Mouse (Mus musculus) CH12.LX (cell line): ENCODE data around the gene Naa80. TPM values are rescaled to one million over a fixed set of nuclear protein-coding genes. Genes with fewer than 3 reads are reported as not detected.
A peak's percentile ranks its signal among the peaks of the same experiment; 100 is the strongest.

ENCODE experiments used
- DNase-seq: peaks from one replicate; pipeline ENCODE4 v3.0.0-alpha.2; 2013; ENCODE audit errors: extremely low read depth
- H3K27ac ChIP-seq: 2 replicates; pipeline ENCODE4 v1.5.1; 2012; ENCODE audit warnings: low read depth, mild to moderate bottlenecking, control low read depth, moderate library complexity; ENCODE audit not compliant: insufficient read depth
- H3K27me3 ChIP-seq: replicated peaks from 2 replicates; pipeline ENCODE3; 2012; ENCODE audit warnings: inconsistent platforms
- H3K36me3 ChIP-seq, 2 experiments: replicated peaks in 1 of 2; 2 replicates each; pipeline versions ENCODE3 to v1.6.1; 2012; ENCODE audit warnings: inconsistent platforms in 1 of 2, low read length in 1 of 2, mild to moderate bottlenecking in 1 of 2, mixed read lengths in 1 of 2, moderate library complexity in 1 of 2; ENCODE audit not compliant: control insufficient read depth in 1 of 2, insufficient read depth in 1 of 2
- H3K4me1 ChIP-seq, 2 experiments: 2 replicates each; pipeline ENCODE4 v1.6.1; 2012; ENCODE audit warnings: inconsistent platforms in 1 of 2, moderate library complexity in 1 of 2; ENCODE audit not compliant: insufficient read depth in 2 of 2, control insufficient read depth in 1 of 2
- H3K4me2 ChIP-seq: 2 replicates; pipeline ENCODE4 v1.6.1; 2012; ENCODE audit warnings: low read depth, mild to moderate bottlenecking, control low read depth; ENCODE audit not compliant: poor library complexity, insufficient read depth, severe bottlenecking
- H3K4me3 ChIP-seq, 3 experiments: fragments of 150-350 bp in 1 of 3; sonication (generic) in 1 of 3; replicated peaks in 1 of 3; 2 replicates each; pipeline versions ENCODE3 to v1.5.1; 2011 to 2012; ENCODE audit warnings: low read depth in 2 of 3, low read length in 2 of 3, mild to moderate bottlenecking in 2 of 3, moderate library complexity in 2 of 3, control low read depth in 1 of 3, improper control_type of control experiment in 1 of 3, inconsistent platforms in 1 of 3, mixed read lengths in 1 of 3; ENCODE audit not compliant: poor library complexity in 1 of 3
- H3K79me2 ChIP-seq: replicated peaks from 2 replicates; pipeline ENCODE4 v1.6.1; 2012; ENCODE audit warnings: mild to moderate bottlenecking, moderate library complexity; ENCODE audit not compliant: control insufficient read depth, poor library complexity, insufficient read depth, severe bottlenecking; ENCODE audit errors: extremely low read depth
- H3K9ac ChIP-seq: 2 replicates; pipeline ENCODE4 v1.6.1; 2012; ENCODE audit warnings: low read depth, mild to moderate bottlenecking, control low read depth, moderate library complexity; ENCODE audit not compliant: insufficient read depth
- H3K9me3 ChIP-seq: replicated peaks from 2 replicates; pipeline ENCODE3; 2012; ENCODE audit warnings: low read length, inconsistent platforms, mixed read lengths
- BHLHE40 ChIP-seq: IDR thresholded peaks from 2 replicates; pipeline ENCODE4 v1.6.1; 2011; ENCODE audit warnings: mild to moderate bottlenecking, low read depth, low read length, improper control_type of control experiment
- CHD1 ChIP-seq: IDR thresholded peaks from 2 replicates; pipeline ENCODE4 v1.6.1; 2012; ENCODE audit warnings: low read depth, low read length, improper control_type of control experiment, inconsistent platforms
- CHD2 ChIP-seq: IDR thresholded peaks from 2 replicates; pipeline ENCODE4 v1.6.1; 2011; ENCODE audit warnings: low read length, improper control_type of control experiment
- CTCF ChIP-seq, 2 experiments: IDR thresholded peaks in 1 of 2; conservative IDR thresholded peaks in 1 of 2; 2 replicates each; pipeline ENCODE4 v1.5.1; 2011 to 2012; ENCODE audit warnings: low read depth in 2 of 2, low read length in 2 of 2, improper control_type of control experiment in 1 of 2, inconsistent platforms in 1 of 2, mild to moderate bottlenecking in 1 of 2, moderate library complexity in 1 of 2
- E2F4 ChIP-seq: IDR thresholded peaks from 2 replicates; pipeline ENCODE4 v1.6.1; 2011; ENCODE audit warnings: low read depth, low read length, improper control_type of control experiment; ENCODE audit not compliant: insufficient replicate concordance
- ELF1 ChIP-seq: IDR thresholded peaks from 2 replicates; pipeline ENCODE4 v1.6.1; 2014; ENCODE audit warnings: low read depth, mild to moderate bottlenecking, inconsistent platforms, low read length, improper control_type of control experiment
- EP300 ChIP-seq: IDR thresholded peaks from 2 replicates; pipeline ENCODE4 v1.6.1; 2011; ENCODE audit warnings: low read length, improper control_type of control experiment
- ETS1 ChIP-seq: conservative IDR thresholded peaks from 2 replicates; pipeline ENCODE4 v1.6.1; 2012; ENCODE audit warnings: low read depth, mild to moderate bottlenecking, inconsistent platforms, low read length, improper control_type of control experiment, moderate library complexity
- GABPA ChIP-seq: IDR thresholded peaks from 2 replicates; pipeline ENCODE4 v1.6.1; 2012; ENCODE audit warnings: low read depth, low read length, improper control_type of control experiment, inconsistent platforms; ENCODE audit not compliant: insufficient replicate concordance
- HCFC1 ChIP-seq: IDR thresholded peaks from 2 replicates; pipeline ENCODE4 v1.6.1; 2012; ENCODE audit warnings: low read depth, mild to moderate bottlenecking, inconsistent platforms, low read length, improper control_type of control experiment
- IRF4 ChIP-seq: IDR thresholded peaks from 2 replicates; pipeline ENCODE4 v1.6.1; 2014; ENCODE audit warnings: low read depth, mild to moderate bottlenecking, inconsistent platforms, low read length, improper control_type of control experiment
- JUN ChIP-seq: IDR thresholded peaks from 2 replicates; pipeline ENCODE4 v1.6.1; 2011; ENCODE audit warnings: low read depth, mild to moderate bottlenecking, low read length, improper control_type of control experiment, moderate library complexity; ENCODE audit not compliant: insufficient read depth
- JUND ChIP-seq: conservative IDR thresholded peaks from 2 replicates; pipeline ENCODE4 v1.6.1; 2011; ENCODE audit warnings: low read depth, low read length, improper control_type of control experiment
- KAT2A ChIP-seq: IDR thresholded peaks from 2 replicates; pipeline ENCODE4 v1.6.1; 2012; ENCODE audit warnings: low read length, improper control_type of control experiment, inconsistent platforms; ENCODE audit not compliant: insufficient replicate concordance
- MAFK ChIP-seq: IDR thresholded peaks from 2 replicates; pipeline ENCODE4 v1.6.1; 2011; ENCODE audit warnings: low read length, improper control_type of control experiment; ENCODE audit not compliant: insufficient replicate concordance
- MAX ChIP-seq: IDR thresholded peaks from 2 replicates; pipeline ENCODE4 v1.6.1; 2011; ENCODE audit warnings: low read length, improper control_type of control experiment
- MAZ ChIP-seq: IDR thresholded peaks from 2 replicates; pipeline ENCODE4 v1.6.1; 2012; ENCODE audit warnings: low read depth, mild to moderate bottlenecking, inconsistent platforms, low read length, improper control_type of control experiment, moderate library complexity
- MEF2A ChIP-seq: IDR thresholded peaks from 2 replicates; pipeline ENCODE4 v1.6.1; 2014; ENCODE audit warnings: low read depth, mild to moderate bottlenecking, inconsistent platforms, low read length, improper control_type of control experiment, borderline replicate concordance
- MXI1 ChIP-seq: IDR thresholded peaks from 2 replicates; pipeline ENCODE4 v1.6.1; 2011; ENCODE audit warnings: mild to moderate bottlenecking, low read depth, low read length, improper control_type of control experiment
- MYC ChIP-seq: IDR thresholded peaks from 2 replicates; pipeline ENCODE4 v1.6.1; 2011; ENCODE audit warnings: low read depth, mild to moderate bottlenecking, improper control_type of control experiment, low read length
- NELFE ChIP-seq: IDR thresholded peaks from 2 replicates; pipeline ENCODE4 v1.6.1; 2011; ENCODE audit warnings: low read depth, low read length, improper control_type of control experiment
- NRF1 ChIP-seq: IDR thresholded peaks from 2 replicates; pipeline ENCODE4 v1.6.1; 2014; ENCODE audit warnings: low read depth, mild to moderate bottlenecking, inconsistent platforms, low read length, improper control_type of control experiment, moderate library complexity
- PAX5 ChIP-seq: IDR thresholded peaks from 2 replicates; pipeline ENCODE4 v1.6.1; 2012; ENCODE audit warnings: low read length, inconsistent platforms, mixed read lengths
- POLR2A ChIP-seq: IDR thresholded peaks from 2 replicates; pipeline ENCODE4 v1.6.1; 2011; ENCODE audit warnings: low read depth, mild to moderate bottlenecking, improper control_type of control experiment, low read length
- POLR2AphosphoS2 ChIP-seq: IDR thresholded peaks from 2 replicates; pipeline ENCODE4 v1.6.1; 2011; ENCODE audit warnings: low read depth, low read length, improper control_type of control experiment
- RAD21 ChIP-seq: IDR thresholded peaks from 2 replicates; pipeline ENCODE4 v1.6.1; 2011; ENCODE audit warnings: low read depth, mild to moderate bottlenecking, low read length, improper control_type of control experiment, moderate library complexity
- RCOR1 ChIP-seq: conservative IDR thresholded peaks from 2 replicates; pipeline ENCODE4 v1.6.1; 2012; ENCODE audit warnings: low read depth, mild to moderate bottlenecking, inconsistent platforms, low read length, improper control_type of control experiment
- SIN3A ChIP-seq: IDR thresholded peaks from 2 replicates; pipeline ENCODE4 v1.6.1; 2012; ENCODE audit warnings: low read length, improper control_type of control experiment, inconsistent platforms
- SMC3 ChIP-seq: IDR thresholded peaks from 2 replicates; pipeline ENCODE4 v1.6.1; 2011; ENCODE audit warnings: low read depth, low read length, improper control_type of control experiment
- TBP ChIP-seq: conservative IDR thresholded peaks from 2 replicates; pipeline ENCODE4 v1.6.1; 2011; ENCODE audit warnings: low read depth, low read length, improper control_type of control experiment
- TCF12 ChIP-seq: IDR thresholded peaks from 2 replicates; pipeline ENCODE4 v1.6.1; 2014; ENCODE audit warnings: low read depth, mild to moderate bottlenecking, inconsistent platforms, low read length, improper control_type of control experiment
- UBTF ChIP-seq: IDR thresholded peaks from 2 replicates; pipeline ENCODE4 v1.6.1; 2012; ENCODE audit warnings: low read depth, mild to moderate bottlenecking, inconsistent platforms, low read length, improper control_type of control experiment, moderate library complexity
- USF1 ChIP-seq: IDR thresholded peaks from 2 replicates; pipeline ENCODE4 v1.6.1; 2014; ENCODE audit warnings: low read depth, mild to moderate bottlenecking, inconsistent platforms, low read length, improper control_type of control experiment
- USF2 ChIP-seq: conservative IDR thresholded peaks from 2 replicates; pipeline ENCODE4 v1.6.1; 2011; ENCODE audit warnings: low read depth, low read length, improper control_type of control experiment
- ZC3H11A ChIP-seq: IDR thresholded peaks from 2 replicates; pipeline ENCODE4 v1.6.1; 2012; ENCODE audit warnings: low read depth, mild to moderate bottlenecking, inconsistent platforms, low read length, improper control_type of control experiment
- ZKSCAN1 ChIP-seq: IDR thresholded peaks from 2 replicates; pipeline ENCODE4 v1.6.1; 2012; ENCODE audit warnings: low read depth, inconsistent platforms, low read length, improper control_type of control experiment, borderline replicate concordance
- ZMIZ1 ChIP-seq: IDR thresholded peaks from 2 replicates; pipeline ENCODE4 v1.6.1; 2012; ENCODE audit warnings: low read depth, mild to moderate bottlenecking, inconsistent platforms, low read length, improper control_type of control experiment
- ZNF384 ChIP-seq: IDR thresholded peaks from 2 replicates; pipeline ENCODE4 v1.6.1; 2012; ENCODE audit warnings: low read depth, low read length, improper control_type of control experiment, inconsistent platforms
- dilution Hi-C: fragments of 300-500 bp; cut with MboI; formaldehyde crosslinking; loops from 2 replicates; pipeline ENCODE4 v1.14.3; 2020; ENCODE audit warnings: low sequenced_read_pairs; ENCODE audit not compliant: extremely low pct_unique_long_range_greater_than_20kb, extremely low pct_ligation_motif_present
- in situ Hi-C: fragments of 300-500 bp; cut with MboI; formaldehyde crosslinking; loops from 3 replicates; pipeline ENCODE4 v1.14.3; 2019; ENCODE audit warnings: low sequenced_read_pairs, low pct_ligation_motif_present, low pct_unique_long_range_greater_than_20kb, mixed read lengths
- polyA plus RNA-seq: library from polyadenylated mRNA; unstranded; fragments of >175 nt; gene quantifications from 2 replicates; pipeline ENCODE4 v1.2.1, GENCODE M21; 2012; ENCODE audit warnings: low read depth; ENCODE audit not compliant: insufficient read length
- total RNA-seq, 2 experiments: library from RNA; depleted of rRNA; stranded (reverse); fragments of 300-350 nt in 1 of 2; fragments of >200 nt in 1 of 2; gene quantifications; 2 replicates each; pipeline ENCODE4 v1.2.3; 2012 to 2014

Naa80 gene
- total and polyA plus RNA-seq, 3 experiments = 1.7 to 9.3 (median 4.8) TPM

- in situ Hi-C loops = no loop called here
- H3K9me3 ChIP-seq = no peaks in the 10 kb centered on the region
- H3K27ac ChIP-seq = peak overlapping the region; percentile 84
- peak overlapping the region in 2 of 3 experiments; percentile 31 to 44 for H3K4me3 ChIP-seq
- H3K79me2 ChIP-seq = no peaks in the 10 kb centered on the region
- H3K4me2 ChIP-seq = peak overlapping the region; percentile 87; the same call in 1 of the 2 replicates
- dilution Hi-C loops = no loop called here
- DNase-seq = peak; percentile 76
- peaks cover 29 to 62% of the 10 kb centered on the region in 2 experiments for H3K4me1 ChIP-seq
- no peaks in the 10 kb centered on the region for H3K27me3 ChIP-seq
- peak overlapping the region; percentile 78 for H3K9ac ChIP-seq
- TF ChIP-seq CHD1 (0 out of 2 replicates have a peak, but pooled peaks have one; percentile 37), MAZ (0 out of 2 replicates have a peak, but pooled peaks have one; percentile 26), BHLHE40 (no peak), TCF12 (peak; percentile 50; the same call in 1 of the 2 replicates), JUND (no peak), ZKSCAN1 (no peak), USF2 (no peak), MYC (0 out of 2 replicates have a peak, but pooled peaks have one; percentile 53), KAT2A (no peak), EP300 (no peak), ZMIZ1 (no peak), TBP (0 out of 2 replicates have a peak, but pooled peaks have one; percentile 11), PAX5 (no peak), POLR2A (no peak), ELF1 (peak; percentile 48), JUN (no peak), POLR2AphosphoS2 (no peak), MAX (peak; percentile 71; the same call in 1 of the 2 replicates), E2F4 (no peak), ZC3H11A (no peak), ZNF384 (no peak), USF1 (no peak), CHD2 (no peak), MEF2A (peak; percentile 81), CTCF (conservative IDR thresholded peaks at IDR 0.05 in 1 of 2, IDR thresholded peaks at IDR 0.05 in 1 of 2; ENCODE audit: low read depth in 2 of 2, low read length in 2 of 2) (no peak), MXI1 (no peak), IRF4 (no peak), MAFK (no peak), NELFE (peak; percentile 34; the same call in 1 of the 2 replicates), GABPA (no peak), ETS1 (peak; percentile 77), SIN3A (no peak; the same call in 1 of the 2 replicates), UBTF (no peak), HCFC1 (no peak), RCOR1 (peak; percentile 41; the same call in 1 of the 2 replicates), NRF1 (no peak), SMC3 (no peak), RAD21 (no peak)
- H3K36me3 ChIP-seq = peaks cover 24 to 31% of the 10 kb centered on the region in 2 experiments
These were observed 32.9 kb downstream of the Naa80 start for GRCm38 (mm10) chr9:107611456-107612190.
